Mouse (Mus musculus): ENCODE results near the gene Dock9. TPM values are rescaled to one million over a fixed set of nuclear protein-coding genes. Genes with fewer than 3 reads are reported as not detected.

Dock9 gene
- polyA plus RNA-seq, 1 experiment, result 2.8 TPM

- no peak overlapping the region for H3K4me3 ChIP-seq
- no peaks in the 10 kb centered on the region for H3K79me2 ChIP-seq (ENCODE audit: control insufficient read depth, insufficient read depth)
- no peak overlapping the region for H3K4me2 ChIP-seq (ENCODE audit: low read depth)
- H3K27me3 ChIP-seq (ENCODE audit: control insufficient read depth, insufficient read depth, insufficient read length), result peaks cover 14% of the 10 kb centered on the region
- no peak for TF ChIP-seq E2F4 (IDR thresholded peaks at IDR 0.05; ENCODE audit: insufficient read depth)
- TF ChIP-seq CEBPB (IDR thresholded peaks at IDR 0.05; ENCODE audit: insufficient read depth, poor library complexity, severe bottlenecking), result no peak
- TF ChIP-seq TCF3 (IDR thresholded peaks at IDR 0.05; ENCODE audit: insufficient read length, low read depth), result no peak
- no peak for TF ChIP-seq MYOG (IDR thresholded peaks at IDR 0.05; ENCODE audit: control insufficient read depth in 1 of 3, insufficient read depth in 1 of 3, insufficient read length in 2 of 3, low read depth in 2 of 3)
- TF ChIP-seq USF1 (IDR thresholded peaks at IDR 0.05; ENCODE audit: low read depth), result no peak
- no peak for TF ChIP-seq REST (IDR thresholded peaks at IDR 0.05; ENCODE audit: insufficient read depth, insufficient read length)
- TF ChIP-seq TCF12 (IDR thresholded peaks at IDR 0.05; ENCODE audit: insufficient read depth, poor library complexity, severe bottlenecking), result no peak
- TF ChIP-seq POLR2A (IDR thresholded peaks at IDR 0.05; ENCODE audit: insufficient read length, low read depth), result no peak
- TF ChIP-seq MYOD1 (IDR thresholded peaks at IDR 0.05; ENCODE audit: control insufficient read depth in 1 of 3, insufficient read length in 2 of 3, low read depth in 2 of 3), result no peak
- TF ChIP-seq MAX (IDR thresholded peaks at IDR 0.05; ENCODE audit: low read depth), result no peak
- no peak for TF ChIP-seq POLR2AphosphoS2 (IDR thresholded peaks at IDR 0.05; ENCODE audit: insufficient read length, low read depth)
- TF ChIP-seq SRF (IDR thresholded peaks at IDR 0.05; ENCODE audit: control insufficient read depth, insufficient read length, low read depth), result no peak
- no peak overlapping the region for H3ac ChIP-seq (ENCODE audit: control insufficient read depth, insufficient read length)
- no peaks in the 10 kb centered on the region for H3K36me3 ChIP-seq (ENCODE audit: control insufficient read depth, insufficient read depth)
Observed at GRCm38 (mm10) chr14:121497800-121498199, 299.8 kb downstream of the Dock9 start.

DNA sequence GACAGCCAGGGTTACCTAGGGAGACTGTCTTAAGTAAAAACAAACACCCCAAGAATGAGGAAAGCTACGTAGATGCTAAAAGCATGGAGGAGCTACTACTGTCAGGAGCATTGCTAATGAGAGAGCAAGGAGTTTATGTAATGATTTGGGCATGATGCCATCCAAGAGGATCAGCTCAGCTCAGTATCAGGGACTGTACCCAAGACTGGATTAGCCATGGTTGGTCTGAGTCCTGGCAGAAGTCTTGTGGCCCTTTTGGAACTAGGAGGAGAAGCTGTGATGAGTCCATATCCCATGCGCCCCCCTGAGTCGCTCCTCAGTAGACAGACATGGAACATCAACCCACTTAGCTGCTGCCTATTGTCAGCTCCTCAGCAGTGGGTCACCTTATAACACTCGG, 301.9 kb downstream of the Dock9 start:
- H3K79me2 ChIP-seq (ENCODE audit: control insufficient read depth, insufficient read depth), result no peaks in the 10 kb centered on the region
- TF ChIP-seq TCF12 (IDR thresholded peaks at IDR 0.05; ENCODE audit: insufficient read depth, poor library complexity, severe bottlenecking) (no peak), USF1 (IDR thresholded peaks at IDR 0.05; ENCODE audit: low read depth) (no peak), POLR2A (IDR thresholded peaks at IDR 0.05; ENCODE audit: insufficient read length, low read depth) (no peak), REST (IDR thresholded peaks at IDR 0.05; ENCODE audit: insufficient read depth, insufficient read length) (no peak), E2F4 (IDR thresholded peaks at IDR 0.05; ENCODE audit: insufficient read depth) (no peak), MAX (IDR thresholded peaks at IDR 0.05; ENCODE audit: low read depth) (no peak), SRF (IDR thresholded peaks at IDR 0.05; ENCODE audit: control insufficient read depth, insufficient read length, low read depth) (no peak), POLR2AphosphoS2 (IDR thresholded peaks at IDR 0.05; ENCODE audit: insufficient read length, low read depth) (no peak), MYOD1 (IDR thresholded peaks at IDR 0.05; ENCODE audit: control insufficient read depth in 1 of 3, insufficient read length in 2 of 3, low read depth in 2 of 3) (no peak), TCF3 (IDR thresholded peaks at IDR 0.05; ENCODE audit: insufficient read length, low read depth) (no peak), CEBPB (IDR thresholded peaks at IDR 0.05; ENCODE audit: insufficient read depth, poor library complexity, severe bottlenecking) (no peak), MYOG (IDR thresholded peaks at IDR 0.05; ENCODE audit: control insufficient read depth in 1 of 3, insufficient read depth in 1 of 3, insufficient read length in 2 of 3, low read depth in 2 of 3) (no peak)
- no peak overlapping the region for H3K4me2 ChIP-seq (ENCODE audit: low read depth)
- no peak overlapping the region for H3ac ChIP-seq (ENCODE audit: control insufficient read depth, insufficient read length)
- peaks cover 17% of the 10 kb centered on the region for H3K27me3 ChIP-seq (ENCODE audit: control insufficient read depth, insufficient read depth, insufficient read length)
- no peaks in the 10 kb centered on the region for H3K36me3 ChIP-seq (ENCODE audit: control insufficient read depth, insufficient read depth)
- no peak overlapping the region for H3K4me3 ChIP-seq

GRCm38 (mm10) chr14:121495120-121495519, 302.5 kb downstream of the Dock9 start:
- Histone ChIP-seq H3K36me3 (ENCODE audit: control insufficient read depth, insufficient read depth) (no peaks in the 10 kb centered on the region), H3ac (ENCODE audit: control insufficient read depth, insufficient read length) (no peak overlapping the region)

GRCm38 (mm10) chr14:121494238-121494637, 303.4 kb downstream of the Dock9 start:
- Histone ChIP-seq H3K4me3 (no peak overlapping the region), H3K27me3 (ENCODE audit: control insufficient read depth, insufficient read depth, insufficient read length) (peaks cover 17% of the 10 kb centered on the region), H3K4me2 (ENCODE audit: low read depth) (no peak overlapping the region), H3K79me2 (ENCODE audit: control insufficient read depth, insufficient read depth) (no peaks in the 10 kb centered on the region), H3ac (ENCODE audit: control insufficient read depth, insufficient read length) (no peak overlapping the region), H3K36me3 (ENCODE audit: control insufficient read depth, insufficient read depth) (no peaks in the 10 kb centered on the region)
- TF ChIP-seq TCF3 (IDR thresholded peaks at IDR 0.05; ENCODE audit: insufficient read length, low read depth) (no peak), POLR2AphosphoS2 (IDR thresholded peaks at IDR 0.05; ENCODE audit: insufficient read length, low read depth) (no peak), TCF12 (IDR thresholded peaks at IDR 0.05; ENCODE audit: insufficient read depth, poor library complexity, severe bottlenecking) (no peak), REST (IDR thresholded peaks at IDR 0.05; ENCODE audit: insufficient read depth, insufficient read length) (no peak), E2F4 (IDR thresholded peaks at IDR 0.05; ENCODE audit: insufficient read depth) (no peak), CEBPB (IDR thresholded peaks at IDR 0.05; ENCODE audit: insufficient read depth, poor library complexity, severe bottlenecking) (no peak), SRF (IDR thresholded peaks at IDR 0.05; ENCODE audit: control insufficient read depth, insufficient read length, low read depth) (no peak), USF1 (IDR thresholded peaks at IDR 0.05; ENCODE audit: low read depth) (no peak), MYOG (IDR thresholded peaks at IDR 0.05; ENCODE audit: control insufficient read depth in 1 of 3, insufficient read depth in 1 of 3, insufficient read length in 2 of 3, low read depth in 2 of 3) (no peak), POLR2A (IDR thresholded peaks at IDR 0.05; ENCODE audit: insufficient read length, low read depth) (no peak), MYOD1 (IDR thresholded peaks at IDR 0.05; ENCODE audit: control insufficient read depth in 1 of 3, insufficient read length in 2 of 3, low read depth in 2 of 3) (no peak), MAX (IDR thresholded peaks at IDR 0.05; ENCODE audit: low read depth) (no peak)

More at GRCm38 (mm10) chr14:121495120-121495519, 302.5 kb downstream of the Dock9 start:
- Histone ChIP-seq H3K27me3 (ENCODE audit: control insufficient read depth, insufficient read depth, insufficient read length) (peaks cover 17% of the 10 kb centered on the region), H3K4me2 (ENCODE audit: low read depth) (no peak overlapping the region), H3K4me3 (no peak overlapping the region), H3K79me2 (ENCODE audit: control insufficient read depth, insufficient read depth) (no peaks in the 10 kb centered on the region)
- no peak for TF ChIP-seq SRF (IDR thresholded peaks at IDR 0.05; ENCODE audit: control insufficient read depth, insufficient read length, low read depth)
- no peak for TF ChIP-seq MYOD1 (IDR thresholded peaks at IDR 0.05; ENCODE audit: control insufficient read depth in 1 of 3, insufficient read length in 2 of 3, low read depth in 2 of 3)
- no peak for TF ChIP-seq TCF3 (IDR thresholded peaks at IDR 0.05; ENCODE audit: insufficient read length, low read depth)
- TF ChIP-seq MAX (IDR thresholded peaks at IDR 0.05; ENCODE audit: low read depth), result no peak
- TF ChIP-seq TCF12 (IDR thresholded peaks at IDR 0.05; ENCODE audit: insufficient read depth, poor library complexity, severe bottlenecking), result no peak
- TF ChIP-seq CEBPB (IDR thresholded peaks at IDR 0.05; ENCODE audit: insufficient read depth, poor library complexity, severe bottlenecking), result no peak
- TF ChIP-seq E2F4 (IDR thresholded peaks at IDR 0.05; ENCODE audit: insufficient read depth), result no peak
- no peak for TF ChIP-seq POLR2AphosphoS2 (IDR thresholded peaks at IDR 0.05; ENCODE audit: insufficient read length, low read depth)
- no peak for TF ChIP-seq REST (IDR thresholded peaks at IDR 0.05; ENCODE audit: insufficient read depth, insufficient read length)
- no peak for TF ChIP-seq POLR2A (IDR thresholded peaks at IDR 0.05; ENCODE audit: insufficient read length, low read depth)
- TF ChIP-seq MYOG (IDR thresholded peaks at IDR 0.05; ENCODE audit: control insufficient read depth in 1 of 3, insufficient read depth in 1 of 3, insufficient read length in 2 of 3, low read depth in 2 of 3), result no peak
- no peak for TF ChIP-seq USF1 (IDR thresholded peaks at IDR 0.05; ENCODE audit: low read depth)

Measured in myocyte (in vitro differentiated cells).